Mouse (Mus musculus): ENCODE results near the gene Irf5. TPM values are rescaled to one million over a fixed set of nuclear protein-coding genes. Genes with fewer than 3 reads are reported as not detected.
"Not testable (repeated sequence)": the region's sequence is repeated elsewhere in the genome, so short reads cannot be mapped to it uniquely, and the experiment has no call there.

Irf5 gene
- total RNA-seq, 2 experiments from 2014 or later = 2.8 to 4.3 TPM

GRCm38 (mm10) chr6:29527361-29528164 lies 1.1 kb downstream of the Irf5 start:
- peak in 1 of 2 experiments; percentile 15 for DNase-seq

- DNase-seq = peak in 1 of 2 experiments; percentile 15
Observed at GRCm38 (mm10) chr6:29528165-29528505, 1.7 kb downstream of the Irf5 start.

GRCm38 (mm10) chr6:29528561-29529443 lies 2.4 kb downstream of the Irf5 start:
- peak; percentile 30 to 66 for DNase-seq

GRCm38 (mm10) chr6:29529444-29529820 lies 3.0 kb downstream of the Irf5 start:
- no peak for DNase-seq

- no peak for DNase-seq
Observed at GRCm38 (mm10) chr6:29530050-29530449, 3.6 kb downstream of the Irf5 start.

- DNase-seq = peak; percentile 43 to 44
Observed at GRCm38 (mm10) chr6:29535316-29535715, 8.9 kb downstream of the Irf5 start.

- peak; percentile 54 to 60 for DNase-seq
Observed at GRCm38 (mm10) chr6:29536651-29537193, 10.3 kb downstream of the Irf5 start.

- DNase-seq = peak in 1 of 2 experiments; percentile 21
Observed at GRCm38 (mm10) chr6:29537221-29537620, 10.8 kb downstream of the Irf5 start.

GRCm38 (mm10) chr6:29539502-29539901 lies 13.1 kb downstream of the Irf5 start:
- no peak for DNase-seq

- no peak for DNase-seq
Observed at GRCm38 (mm10) chr6:29540223-29540622, 13.8 kb downstream of the Irf5 start.

- no peak for DNase-seq
Observed at GRCm38 (mm10) chr6:29540956-29541355, 14.5 kb downstream of the Irf5 start.

GRCm38 (mm10) chr6:29545611-29546010 lies 19.2 kb downstream of the Irf5 start:
- DNase-seq = no peak

GRCm38 (mm10) chr6:29547582-29547981 lies 21.2 kb downstream of the Irf5 start:
- DNase-seq = no peak

- no peak for DNase-seq
Observed at GRCm38 (mm10) chr6:29548086-29548485, 21.7 kb downstream of the Irf5 start.

GRCm38 (mm10) chr6:29552526-29552925 lies 26.1 kb downstream of the Irf5 start:
- no peak for DNase-seq

- no peak for DNase-seq
Observed at GRCm38 (mm10) chr6:29557112-29557511, 30.7 kb downstream of the Irf5 start.

- not testable (repeated sequence) for DNase-seq
Observed at GRCm38 (mm10) chr6:29576388-29576787, 50.0 kb downstream of the Irf5 start.

- no peak for DNase-seq
Observed at GRCm38 (mm10) chr6:29580770-29581169, 54.3 kb downstream of the Irf5 start.

- DNase-seq = no peak
Observed at GRCm38 (mm10) chr6:29581202-29581601, 54.8 kb downstream of the Irf5 start.

Data from heart, adult 18-20 months (tissue).